Mouse (Mus musculus) liver, embryonic 14.5 days (tissue): ENCODE data around the gene Pgc.

ENCODE experiments used
- CTCF ChIP-seq: IDR thresholded peaks from 2 replicates; pipeline ENCODE4 v1.5.1; 2016; ENCODE audit warnings: antibody characterized with exemption, low read depth, control low read depth
- EP300 ChIP-seq: IDR thresholded peaks from 2 replicates; pipeline ENCODE4 v1.6.1; 2016; ENCODE audit warnings: antibody characterized with exemption, low read depth

DNA sequence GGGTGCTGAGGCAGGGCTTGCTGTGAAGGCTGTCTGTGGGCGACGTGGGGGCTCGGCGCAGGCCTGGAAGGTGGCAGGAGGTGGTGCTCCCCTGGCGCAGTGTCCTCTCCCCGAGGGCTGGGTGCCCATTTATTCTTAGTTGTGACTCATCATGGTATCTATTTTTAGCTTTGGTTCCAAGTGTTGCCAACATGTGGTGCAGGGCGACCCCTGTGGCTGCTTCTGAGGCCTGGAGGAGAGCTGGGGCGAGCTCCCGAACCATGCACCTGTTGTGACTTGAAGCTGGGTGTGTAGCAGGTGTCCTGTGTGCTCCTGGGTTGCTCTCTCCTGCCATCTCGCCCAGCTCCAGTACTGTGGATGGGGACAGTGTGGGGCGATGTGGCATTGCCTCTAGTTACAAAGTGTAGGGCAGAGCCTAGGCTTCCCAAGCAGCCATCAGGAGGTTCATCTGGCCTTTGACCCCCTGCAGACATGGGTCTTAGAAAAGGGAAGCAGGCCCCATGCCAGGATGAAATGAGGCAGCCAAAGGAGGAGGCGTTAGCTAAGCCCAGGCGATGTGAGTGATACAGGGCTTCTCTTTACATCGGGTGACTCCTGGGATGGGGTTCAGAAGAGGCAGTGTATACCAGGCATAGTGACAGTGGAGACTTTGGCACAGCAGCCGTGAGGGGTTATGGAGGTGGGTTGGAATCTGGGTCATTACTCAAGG, 33.2 kb downstream of the Pgc start:
- peak; percentile 16; the same call in 1 of the 2 replicates for TF ChIP-seq CTCF
- TF ChIP-seq EP300 = no peak
